Mouse (Mus musculus): ENCODE measurements at regions not wholly inside any gene's neighbourhood (a gene's known extent, or its start where the extent isn't known, plus 50 kb on each side); places are given as distances from the start of the nearest gene placed in this dataset.

DNA sequence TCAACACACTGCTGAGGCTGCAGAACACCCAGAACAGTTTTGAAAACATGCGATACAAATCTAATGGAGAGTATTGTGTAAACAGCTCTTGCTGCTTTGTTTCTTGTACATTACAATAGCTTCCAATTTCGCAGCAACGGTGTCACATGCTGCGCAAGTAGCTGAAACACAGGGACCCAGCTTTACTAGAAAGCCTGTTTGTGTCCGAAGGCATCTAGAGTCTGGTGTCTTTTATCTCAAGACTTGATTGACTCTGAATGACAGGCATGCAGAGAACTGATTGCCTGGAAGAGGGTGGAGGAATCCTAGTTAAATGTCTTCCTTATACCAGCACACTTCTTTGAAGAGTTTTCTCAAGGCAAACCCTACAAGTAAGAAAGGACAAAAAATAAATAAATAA lies 66.1 kb upstream of the Fgf10 start:
- DNase-seq: no peak

DNA sequence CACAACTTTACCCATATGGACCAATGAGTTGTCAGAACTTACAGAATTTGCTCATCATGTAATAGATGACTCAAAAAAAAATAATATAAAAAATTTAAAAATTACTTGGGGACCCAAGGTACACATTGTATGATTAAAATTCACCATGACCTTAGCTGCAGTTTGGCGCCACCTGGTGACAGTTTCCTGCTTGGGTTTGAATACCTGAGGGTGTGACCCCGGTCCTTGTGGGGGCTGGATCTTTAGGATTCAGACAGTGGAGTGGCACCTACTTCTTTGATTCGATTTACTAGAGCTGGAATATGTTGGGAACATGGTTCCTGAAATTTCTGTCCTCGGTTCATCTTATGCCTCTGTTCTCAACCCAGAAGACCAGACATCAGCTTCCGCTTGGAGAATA lies 72.7 kb upstream of the Fgf10 start:
- peak; percentile 46 to 47 for DNase-seq

DNA sequence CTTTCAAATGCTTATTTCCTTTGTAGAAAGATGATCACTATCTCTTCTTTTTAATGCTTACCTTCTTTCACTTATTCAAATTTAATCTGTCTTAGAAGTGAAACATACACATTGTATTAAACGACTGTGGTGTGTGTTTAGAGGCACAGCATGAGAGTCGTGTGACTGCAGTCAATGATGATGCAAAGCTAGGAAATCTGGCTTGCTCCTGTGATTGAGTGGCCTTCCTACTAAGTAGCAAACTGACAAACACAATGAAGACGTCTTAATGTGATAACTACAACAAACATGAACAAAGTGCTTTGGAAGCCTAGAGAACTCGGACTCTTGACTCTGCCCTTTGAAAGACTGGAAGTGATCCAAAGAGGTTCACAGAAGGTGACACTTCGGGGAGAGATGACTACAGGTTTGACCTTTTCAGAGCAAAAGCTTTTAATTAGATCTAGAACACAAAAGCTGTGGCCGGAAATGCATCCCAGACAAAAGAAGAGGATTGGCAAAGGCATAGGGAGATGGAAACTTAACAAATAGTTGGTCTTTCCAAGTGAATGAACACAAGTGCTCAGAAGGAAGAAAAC lies 73.3 kb upstream of the Fgf10 start:
- no peak for DNase-seq

DNA sequence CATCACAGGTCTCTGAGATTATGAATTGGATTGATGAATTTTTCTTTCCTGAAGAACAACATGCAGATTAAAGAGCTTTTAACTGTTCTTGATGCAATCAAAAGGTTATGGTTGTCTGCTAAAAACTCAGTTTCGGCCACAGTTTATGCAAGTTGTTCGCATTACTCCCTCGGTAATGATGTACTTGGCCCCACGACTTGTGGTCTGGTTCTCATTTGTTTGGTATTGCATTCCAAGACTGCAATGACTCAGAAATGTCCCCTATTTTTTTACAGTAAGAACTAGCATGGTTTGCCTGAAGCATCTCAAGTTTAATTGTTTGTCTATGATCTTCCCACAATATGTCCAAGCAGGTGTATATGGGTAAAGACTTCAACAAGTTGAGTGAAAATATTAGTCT lies 77.5 kb upstream of the Fgf10 start:
- no peak for DNase-seq

DNA sequence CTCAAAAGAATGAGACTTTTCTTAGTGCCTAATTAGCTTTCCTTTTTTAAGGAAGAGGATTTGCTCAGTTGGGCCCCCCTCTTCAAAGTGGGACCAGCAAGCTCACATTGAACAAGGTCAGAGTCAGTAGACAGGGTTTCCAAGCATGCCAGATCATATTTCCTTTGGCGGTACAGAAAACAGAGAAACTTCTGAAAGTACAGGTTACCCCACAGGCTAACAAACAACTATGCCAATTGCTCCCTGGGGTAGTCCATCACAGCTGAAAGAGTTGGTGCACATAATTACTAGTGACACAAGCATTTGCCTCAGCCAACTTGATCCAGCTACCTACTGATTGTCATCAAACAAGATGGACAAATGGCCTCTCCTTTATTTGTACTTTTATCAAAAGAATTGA lies 97.0 kb upstream of the Fgf10 start:
- DNase-seq: no peak

DNA sequence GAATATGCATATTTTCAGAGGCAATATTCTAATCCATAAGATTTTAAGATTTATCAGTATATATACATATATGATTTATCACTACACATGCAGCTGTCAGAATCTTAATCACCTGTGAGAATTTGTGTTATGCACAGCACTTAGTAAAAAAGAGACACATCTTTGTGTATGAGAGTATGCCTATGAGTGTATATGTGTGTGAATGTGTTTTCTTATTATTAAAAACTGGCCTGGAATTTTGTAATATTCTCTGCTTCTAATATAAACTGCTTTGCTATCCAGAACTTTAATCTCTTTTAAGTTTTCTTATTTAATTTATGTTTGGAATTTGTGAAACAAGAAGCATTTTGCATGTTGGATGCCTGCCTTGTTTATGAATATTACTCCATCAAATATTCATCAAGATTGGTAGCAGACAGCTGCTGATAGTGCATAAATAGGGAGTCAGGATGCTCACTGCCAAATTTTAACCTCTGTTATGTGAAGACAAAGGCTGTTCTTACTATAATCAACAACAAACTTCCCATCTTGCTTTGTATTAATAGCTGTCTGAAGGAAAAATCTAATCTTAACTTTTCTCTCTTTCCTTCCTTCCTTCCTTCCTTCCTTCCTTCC lies 104.3 kb upstream of the Fgf10 start:
- DNase-seq: no peak

DNA sequence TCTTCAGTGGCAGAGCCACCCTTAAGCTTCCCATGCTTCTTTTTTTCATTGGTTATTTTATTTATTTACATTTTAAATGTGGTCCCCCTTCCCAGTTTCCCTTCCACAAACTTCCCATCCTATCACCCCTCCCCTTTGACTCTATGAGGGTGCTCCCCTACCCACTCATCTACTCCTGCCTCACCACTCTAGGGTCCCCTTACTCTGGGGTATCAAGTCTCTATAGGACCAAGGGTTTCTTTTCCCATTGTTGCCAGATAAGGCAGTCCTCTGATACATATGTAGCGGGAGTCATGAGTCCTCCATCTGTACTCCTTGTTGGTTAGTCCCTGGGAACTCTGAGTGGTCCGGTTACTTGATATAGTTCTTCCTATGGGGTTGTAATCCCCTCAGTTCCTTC lies 110.6 kb upstream of the Fgf10 start:
- DNase-seq: no peak

DNA sequence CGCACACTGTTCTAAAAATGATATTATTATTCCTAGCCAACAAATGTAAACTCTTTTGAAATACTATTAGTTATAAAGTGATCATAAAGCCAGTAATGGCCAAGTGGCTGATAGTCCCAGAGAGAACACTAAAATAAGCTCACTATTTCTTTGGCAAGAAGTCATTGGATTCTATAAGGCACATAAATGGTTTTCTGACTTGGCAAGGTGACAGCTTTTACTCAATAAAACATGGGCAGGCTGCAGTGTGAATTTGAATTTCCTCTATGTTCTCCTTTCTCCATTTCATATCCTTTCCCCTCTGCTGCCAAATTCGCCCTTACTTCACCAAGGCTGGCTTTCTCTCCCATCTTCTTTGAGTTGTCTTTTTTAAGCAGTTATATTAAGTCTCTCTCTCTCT lies 117.6 kb upstream of the Fgf10 start:
- DNase-seq: no peak

DNA sequence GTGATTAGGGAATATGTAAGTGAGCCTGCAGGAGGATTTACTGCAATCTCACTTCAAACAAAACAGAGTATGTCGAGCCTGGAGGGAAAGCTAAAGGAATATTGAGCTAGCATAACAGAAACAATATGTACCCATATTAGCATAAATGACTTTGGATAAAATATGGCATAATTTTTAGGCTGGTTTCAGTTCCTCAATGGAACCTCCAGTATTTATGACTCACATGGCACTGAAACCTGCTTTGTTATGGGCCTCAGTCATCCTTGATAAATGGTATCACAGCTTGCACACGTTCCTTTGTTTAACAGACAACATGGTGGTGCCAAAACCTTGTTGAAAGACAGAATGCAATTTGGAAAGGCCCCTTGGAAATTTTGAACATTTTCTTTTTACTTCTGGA lies 130.8 kb upstream of the Fgf10 start:
- no peak for DNase-seq

DNA sequence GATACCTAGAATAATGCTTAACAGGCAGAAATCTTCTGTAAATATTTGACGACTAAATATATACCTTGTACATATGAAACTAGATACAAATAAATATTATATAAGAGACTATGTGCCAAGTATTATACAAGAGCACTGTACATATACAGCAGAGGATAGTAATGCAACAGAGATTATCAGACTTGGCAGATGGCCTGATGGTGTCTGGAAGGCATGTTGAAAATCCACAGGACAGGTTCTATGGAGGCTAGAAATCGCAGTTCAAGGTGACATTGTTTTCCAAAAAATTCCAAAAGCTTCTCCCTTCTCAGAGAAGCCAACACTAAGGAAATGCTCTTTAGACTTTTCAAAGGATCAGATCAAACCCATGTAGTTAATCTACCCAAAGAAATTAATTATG lies 126.9 kb upstream of the Mrps30 start:
- DNase-seq: no peak

DNA sequence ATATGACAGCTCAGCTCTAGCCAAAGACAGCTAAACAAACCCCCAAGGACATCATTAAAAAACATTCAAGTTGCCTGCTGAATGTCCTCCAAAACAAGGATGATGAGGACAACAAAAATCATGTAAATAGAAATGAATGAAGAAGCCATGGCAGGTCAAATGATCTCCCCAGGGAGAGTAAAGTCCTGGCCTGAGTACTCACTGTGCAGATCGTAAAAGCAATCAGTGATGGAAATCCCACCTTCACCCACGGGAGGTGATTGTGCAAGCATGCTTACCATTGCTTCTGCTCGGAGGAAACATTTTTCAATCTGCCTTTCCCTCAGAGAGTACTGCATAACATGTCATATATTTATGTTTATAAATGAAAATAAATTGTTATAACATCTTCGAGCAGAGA lies 119.1 kb upstream of the Mrps30 start:
- no peak for DNase-seq

DNA sequence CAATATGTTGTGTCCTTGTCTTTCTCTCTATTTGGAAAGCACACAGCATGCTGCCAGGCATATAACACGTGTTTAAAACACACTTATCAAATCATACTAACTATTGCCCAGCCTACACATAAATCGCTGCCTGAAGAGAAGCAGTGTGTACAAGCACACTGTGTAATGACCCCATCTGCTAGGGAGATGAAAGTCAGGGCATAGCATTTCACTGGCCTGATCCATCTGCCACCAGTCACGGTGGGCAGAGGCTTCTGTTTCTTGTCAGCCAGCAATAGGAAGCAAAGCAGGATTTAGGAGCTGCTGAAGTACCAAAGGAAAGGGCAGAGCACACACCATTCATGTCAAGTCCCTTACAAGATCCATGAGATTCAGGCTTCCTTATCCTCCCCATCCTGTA lies 103.6 kb upstream of the Mrps30 start:
- no peak for DNase-seq

DNA sequence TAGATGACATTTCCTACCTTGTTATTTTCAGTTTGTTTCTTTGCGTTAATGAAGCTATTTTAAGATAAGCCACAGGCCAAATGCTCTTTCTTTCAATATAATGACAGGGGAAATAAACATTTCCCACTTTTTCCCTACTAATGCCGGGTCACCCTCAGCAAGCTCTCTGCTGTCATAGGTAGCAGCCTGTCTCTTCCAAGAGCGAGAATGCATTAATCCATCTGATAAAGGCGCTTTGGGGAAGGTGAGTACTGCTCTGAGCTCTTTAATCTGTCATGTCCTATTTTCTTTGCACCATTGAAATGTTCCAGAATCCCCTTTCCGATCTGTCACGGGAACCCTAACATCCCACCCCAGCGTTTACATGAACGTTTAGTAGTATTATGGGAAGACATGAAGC lies 96.0 kb upstream of the Mrps30 start:
- no peak for DNase-seq

DNA sequence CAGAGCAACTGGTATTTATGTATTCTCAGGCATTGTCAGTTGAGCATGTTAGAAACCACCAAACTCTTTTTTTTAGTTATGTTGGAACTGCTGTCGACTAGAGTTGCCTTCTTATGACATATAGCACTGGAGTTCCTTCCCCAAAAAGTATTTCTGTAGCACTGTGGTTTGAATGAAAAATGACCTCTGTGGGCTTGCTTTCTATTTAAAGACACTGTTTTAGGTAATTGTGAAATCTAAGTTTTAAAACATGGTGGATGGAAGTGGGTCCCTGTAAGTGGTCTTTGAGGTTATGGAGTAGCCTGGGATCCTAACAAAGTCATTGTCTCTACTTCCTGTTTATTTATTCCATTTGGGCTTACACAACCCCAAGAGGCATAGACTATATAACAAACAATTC lies 93.2 kb upstream of the Mrps30 start:
- no peak for DNase-seq

DNA sequence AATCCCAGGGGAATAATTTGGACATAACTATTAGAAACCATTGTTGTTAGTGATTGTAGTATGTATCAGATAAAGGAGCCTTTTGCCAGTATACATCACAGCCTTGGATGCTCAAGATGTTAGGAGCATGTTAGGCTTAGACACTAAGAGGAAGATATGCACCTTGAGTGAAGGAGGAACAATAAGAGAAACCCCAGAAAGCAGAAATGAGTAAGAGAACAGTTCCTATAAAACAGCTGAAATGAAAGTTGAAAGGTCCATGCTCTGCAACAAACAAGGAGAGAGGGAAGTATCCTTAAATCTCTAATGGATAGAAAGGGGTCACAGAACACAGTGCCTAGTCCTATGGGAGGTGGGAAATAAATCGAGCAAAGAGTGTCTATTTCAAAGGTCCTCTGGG lies 91.4 kb upstream of the Mrps30 start:
- DNase-seq: no peak

DNA sequence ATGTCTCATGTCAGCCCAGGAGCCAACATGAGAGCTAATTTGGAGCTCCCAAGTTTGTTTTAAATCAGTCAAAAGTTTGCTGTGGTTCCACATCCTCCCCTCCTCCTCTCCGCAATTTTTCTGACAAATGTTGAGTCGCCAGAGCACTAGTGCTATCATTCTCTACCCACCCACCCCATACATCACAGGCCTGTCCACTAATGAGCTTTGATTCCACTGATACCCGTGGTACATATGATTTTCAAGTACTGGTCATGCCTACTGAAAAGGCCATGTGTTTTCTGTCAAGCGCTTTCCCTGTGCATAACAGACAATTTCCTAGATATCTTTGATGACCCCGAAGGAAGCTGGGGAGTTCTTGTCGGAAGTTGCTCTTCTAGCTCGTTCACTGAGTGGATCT lies 85.5 kb upstream of the Mrps30 start:
- no peak for DNase-seq

DNA sequence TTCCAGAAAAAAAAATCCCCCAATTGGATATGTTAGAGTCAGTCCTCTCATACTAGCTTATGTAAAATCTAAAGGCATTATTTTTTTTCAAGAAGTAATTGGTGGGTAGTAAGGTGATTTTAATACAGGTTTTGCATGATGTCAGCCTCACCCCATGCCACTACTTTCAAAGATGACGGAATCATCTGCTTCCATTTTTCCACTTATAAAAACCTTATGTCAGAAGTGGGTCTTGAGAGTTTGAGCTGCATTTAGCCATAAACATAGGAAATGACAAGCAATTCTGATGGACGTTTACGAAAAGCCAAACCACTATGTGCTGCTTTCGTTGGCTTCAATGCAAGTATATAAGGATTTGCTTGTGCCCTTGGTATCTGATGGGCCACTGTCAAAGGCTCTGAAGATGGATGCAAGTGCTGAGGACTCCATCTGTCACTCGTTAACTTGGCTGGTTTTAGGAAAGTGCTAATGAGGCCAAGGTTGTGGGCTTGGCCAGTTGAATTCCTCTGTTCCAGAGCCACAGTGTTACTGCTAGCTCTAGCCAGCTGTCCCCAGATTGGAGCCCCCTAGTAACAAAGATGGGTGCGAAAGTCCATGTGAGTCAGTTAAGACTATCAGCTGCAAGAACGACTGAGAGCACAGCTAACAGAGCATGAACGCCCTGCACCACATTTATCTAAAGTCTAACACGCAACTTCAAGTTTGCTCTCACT lies 72.8 kb upstream of the Mrps30 start:
- DNase-seq: no peak

DNA sequence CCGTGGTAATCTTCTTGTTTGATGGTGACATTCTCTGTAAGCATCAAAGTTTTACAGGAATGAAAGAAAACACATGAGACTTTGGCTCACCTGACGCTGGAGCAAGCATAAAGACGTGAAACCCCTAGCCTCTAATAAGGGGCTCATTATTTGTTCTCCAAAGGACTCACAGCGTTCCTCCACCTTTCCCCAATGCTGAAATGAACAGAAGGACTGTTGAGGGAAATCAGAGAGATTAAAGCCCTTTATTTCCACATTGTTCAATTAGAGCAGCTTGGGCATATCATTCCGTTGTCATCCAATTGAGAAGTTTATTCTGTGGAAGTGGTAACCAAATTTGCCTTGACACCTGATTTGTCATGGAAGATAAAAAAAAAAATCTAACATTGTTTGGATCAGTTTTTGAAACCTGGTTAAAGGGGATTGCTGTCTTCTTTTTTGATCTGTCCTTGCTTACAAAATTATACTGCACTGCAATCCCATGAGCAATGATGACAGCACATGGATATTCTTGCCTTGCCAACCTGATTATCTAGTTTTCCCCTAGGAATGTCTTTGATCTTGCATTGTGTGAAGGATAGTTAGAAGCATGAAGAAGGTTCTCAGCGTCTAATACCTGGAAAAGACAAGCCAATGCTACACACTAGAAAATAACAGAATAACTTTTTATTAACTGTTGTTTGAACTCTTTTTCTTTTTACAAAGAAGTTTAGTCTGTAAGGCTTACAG lies 62.1 kb upstream of the Mrps30 start:
- no peak for DNase-seq

DNA sequence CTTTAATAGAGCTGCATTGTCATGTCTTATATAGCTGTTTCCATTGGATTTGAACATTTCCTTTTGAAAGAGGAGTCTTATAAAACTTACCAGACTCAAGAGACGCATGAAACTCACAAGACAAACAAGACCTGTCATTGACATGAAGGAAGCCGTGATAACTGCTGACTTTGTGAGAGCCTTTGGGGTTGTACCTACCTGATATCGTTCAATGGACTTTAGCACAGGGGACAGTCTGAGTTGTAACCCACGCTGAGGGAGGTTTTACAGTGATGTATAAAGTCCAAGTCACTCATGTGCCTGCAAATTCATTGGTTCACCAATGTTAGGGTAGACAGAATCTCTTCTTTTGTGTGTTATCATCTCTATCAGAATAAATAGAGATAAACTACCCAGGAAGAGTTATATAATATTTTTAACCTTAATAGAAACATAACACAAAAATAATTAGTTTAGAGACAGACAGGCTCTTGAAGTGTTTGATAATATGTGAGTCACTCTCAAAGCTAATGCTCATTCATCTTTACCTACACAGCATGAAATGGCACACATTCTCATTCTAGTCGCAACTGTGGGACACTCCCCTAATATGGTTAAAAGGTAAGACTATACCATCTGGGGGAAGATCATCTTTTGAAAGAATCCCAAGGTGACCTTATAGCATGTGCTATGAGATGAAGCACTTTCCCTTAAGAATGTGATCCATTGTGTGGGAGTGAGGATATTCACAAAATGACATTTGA lies 54.4 kb upstream of the Mrps30 start:
- DNase-seq: no peak
